Mouse (Mus musculus) heart, adult 2 months (tissue): ENCODE results near the gene Lingo1.

Source experiments
- CTCF ChIP-seq: fragments of 200-600 bp; IDR thresholded peaks from 2 replicates; pipeline ENCODE4 v1.8.1; 2022; ENCODE audit warnings: antibody characterized with exemption, mild to moderate bottlenecking, moderate library complexity
- EP300 ChIP-seq: fragments of 200-500 bp; IDR thresholded peaks from 2 replicates; pipeline ENCODE4 v1.6.1; 2011; ENCODE audit warnings: low read depth, low read length, control low read depth; ENCODE audit not compliant: insufficient read depth
- POLR2A ChIP-seq: fragments of 200-500 bp; IDR thresholded peaks from 2 replicates; pipeline ENCODE4 v1.6.1; 2011; ENCODE audit warnings: mild to moderate bottlenecking, low read depth, low read length, control low read depth; ENCODE audit not compliant: insufficient read depth

- TF ChIP-seq POLR2A (no peak), EP300 (no peak), CTCF (no peak)
Observed at GRCm38 (mm10) chr9:56655167-56655566, 141.1 kb downstream of the Lingo1 start.
